Mouse (Mus musculus): Measurements from ENCODE around the gene Tmem110.

DNA sequence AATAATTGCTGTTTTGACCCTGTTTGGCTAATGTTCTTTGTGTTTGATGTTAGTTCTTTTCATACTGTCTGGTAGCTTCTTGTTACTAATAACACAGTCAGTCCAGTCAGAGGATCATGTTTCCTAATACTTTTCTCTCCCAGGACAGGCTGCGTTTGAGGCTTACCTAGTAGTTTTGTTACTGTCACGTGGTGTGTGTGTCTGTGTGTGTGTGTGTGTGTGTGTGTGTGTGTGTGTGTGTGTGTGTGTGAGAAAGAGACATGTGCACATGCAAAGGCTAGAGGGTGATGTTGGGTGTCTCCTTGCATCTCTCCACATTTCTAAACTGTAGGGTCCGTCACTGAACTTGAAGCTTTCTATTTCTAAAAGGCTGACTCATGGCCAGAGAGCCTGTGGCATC lies 32.5 kb upstream of the Tmem110 start:
- TF ChIP-seq CTCF (IDR thresholded peaks at IDR 0.05; ENCODE audit: borderline replicate concordance, control insufficient read depth, extremely low read depth, insufficient read depth, low read length, poor library complexity) (no peak), POLR2A (IDR thresholded peaks at IDR 0.05; ENCODE audit: control insufficient read depth, extremely low read depth, insufficient read depth, low read length, poor library complexity) (no peak)

Data from thymus, adult 2 months (tissue).